Mouse (Mus musculus): ENCODE measurements around the gene Tnfaip6.
"Not testable (repeated sequence)": the region's sequence is repeated elsewhere in the genome, so short reads cannot be mapped to it uniquely, and the experiment has no call there.

Tnfaip6 gene

GRCm38 (mm10) chr2:52037882-52038281 lies at the start of gene Tnfaip6:
Tnfaip6 (plus strand) TSS chr2:52038009.
- in situ Hi-C loops (cut with MboI), result no loop called here

- in situ Hi-C loops (cut with MboI), result no loop called here
These were observed 48.2 kb upstream of the Tnfaip6 start for GRCm38 (mm10) chr2:51989559-51989958.

- in situ Hi-C loops (cut with MboI), result no loop called here
These were observed 46.4 kb upstream of the Tnfaip6 start for GRCm38 (mm10) chr2:51991447-51991846.

- in situ Hi-C loops (cut with MboI), result no loop called here
These were observed 37.8 kb upstream of the Tnfaip6 start for GRCm38 (mm10) chr2:51999996-52000395.

GRCm38 (mm10) chr2:52001521-52001920 lies 36.3 kb upstream of the Tnfaip6 start:
- in situ Hi-C loops (cut with MboI), result no loop called here

- in situ Hi-C loops (cut with MboI), result not testable (repeated sequence)
These were observed 35.5 kb upstream of the Tnfaip6 start for GRCm38 (mm10) chr2:52002299-52002698.

- in situ Hi-C loops (cut with MboI), result no loop called here
These were observed 31.4 kb upstream of the Tnfaip6 start for GRCm38 (mm10) chr2:52006380-52006779.

- in situ Hi-C loops (cut with MboI), result not testable (repeated sequence)
These were observed 26.0 kb upstream of the Tnfaip6 start for GRCm38 (mm10) chr2:52011820-52012219.

- in situ Hi-C loops (cut with MboI), result no loop called here
These were observed 24.4 kb upstream of the Tnfaip6 start for GRCm38 (mm10) chr2:52013306-52013820.

GRCm38 (mm10) chr2:52016361-52016760 lies 21.4 kb upstream of the Tnfaip6 start:
- in situ Hi-C loops (cut with MboI), result no loop called here

GRCm38 (mm10) chr2:52027061-52027460 lies 10.7 kb upstream of the Tnfaip6 start:
- in situ Hi-C loops (cut with MboI), result no loop called here

- in situ Hi-C loops (cut with MboI), result no loop called here
These were observed 8.4 kb upstream of the Tnfaip6 start for GRCm38 (mm10) chr2:52029426-52029825.

- in situ Hi-C loops (cut with MboI), result no loop called here
These were observed 6.3 kb upstream of the Tnfaip6 start for GRCm38 (mm10) chr2:52031491-52031890.

- in situ Hi-C loops (cut with MboI), result no loop called here
These were observed 3.2 kb upstream of the Tnfaip6 start for GRCm38 (mm10) chr2:52034601-52035000.

GRCm38 (mm10) chr2:52035144-52035543 lies 2.7 kb upstream of the Tnfaip6 start:
- in situ Hi-C loops (cut with MboI), result no loop called here

GRCm38 (mm10) chr2:52036929-52037595 lies 747 bp upstream of the Tnfaip6 start:
- in situ Hi-C loops (cut with MboI), result no loop called here

GRCm38 (mm10) chr2:52038558-52038957 lies 749 bp downstream of the Tnfaip6 start:
- in situ Hi-C loops (cut with MboI), result no loop called here

GRCm38 (mm10) chr2:52039083-52039801 lies 1.4 kb downstream of the Tnfaip6 start:
- in situ Hi-C loops (cut with MboI), result no loop called here

GRCm38 (mm10) chr2:52042132-52042531 lies 4.3 kb downstream of the Tnfaip6 start:
- in situ Hi-C loops (cut with MboI), result no loop called here

GRCm38 (mm10) chr2:52042714-52043113 lies 4.9 kb downstream of the Tnfaip6 start:
- in situ Hi-C loops (cut with MboI), result no loop called here

- in situ Hi-C loops (cut with MboI), result no loop called here
These were observed 5.7 kb downstream of the Tnfaip6 start for GRCm38 (mm10) chr2:52043485-52043884.

GRCm38 (mm10) chr2:52046032-52046431 lies 8.2 kb downstream of the Tnfaip6 start:
- in situ Hi-C loops (cut with MboI), result no loop called here

GRCm38 (mm10) chr2:52050823-52051222 lies 13.0 kb downstream of the Tnfaip6 start:
- in situ Hi-C loops (cut with MboI), result no loop called here

Data from mature B cell (primary cell).